Mouse (Mus musculus) thymus, postnatal 10 days (tissue): ENCODE results near the gene Olfr1206.

ENCODE experiments used
- DNase-seq, 2 experiments: peaks; one replicate each; pipeline ENCODE4 v3.0.0; 2021; ENCODE audit warnings: low spot score in 2 of 2

Olfr1206 gene

GRCm38 (mm10) chr2:88862931-88863330 is at the start of gene Olfr1206:
Olfr1206 (plus strand) TSS chr2:88863231.
- no peak for DNase-seq

GRCm38 (mm10) chr2:88814196-88814595 is 48.8 kb upstream of the Olfr1206 start, which contains the start of gene Olfr1202:
Olfr1202 (plus strand) TSS chr2:88814496.
- no peak for DNase-seq

- DNase-seq = no peak
Observed at GRCm38 (mm10) chr2:88829437-88829836, 33.6 kb upstream of the Olfr1206 start, which contains the start of gene Olfr1205. Olfr1205 (plus strand) TSS chr2:88829737.

GRCm38 (mm10) chr2:88838477-88838876 is 24.6 kb upstream of the Olfr1206 start:
- no peak for DNase-seq

- DNase-seq = no peak
Observed at GRCm38 (mm10) chr2:88848992-88849391, 14.0 kb upstream of the Olfr1206 start, which contains the start of gene Olfr1204. Olfr1204 (plus strand) TSS chr2:88849292.

GRCm38 (mm10) chr2:88902211-88902610 is 39.2 kb downstream of the Olfr1206 start, which contains the start of gene Olfr1208:
Olfr1208 (minus strand) TSS chr2:88902311.
- no peak for DNase-seq

- no peak for DNase-seq
Observed at GRCm38 (mm10) chr2:88915057-88915456, 52.0 kb downstream of the Olfr1206 start, which contains the start of gene Olfr1209. Olfr1209 (minus strand) TSS chr2:88915157.
